Mouse (Mus musculus): ENCODE data around the gene Otx2.

DNA sequence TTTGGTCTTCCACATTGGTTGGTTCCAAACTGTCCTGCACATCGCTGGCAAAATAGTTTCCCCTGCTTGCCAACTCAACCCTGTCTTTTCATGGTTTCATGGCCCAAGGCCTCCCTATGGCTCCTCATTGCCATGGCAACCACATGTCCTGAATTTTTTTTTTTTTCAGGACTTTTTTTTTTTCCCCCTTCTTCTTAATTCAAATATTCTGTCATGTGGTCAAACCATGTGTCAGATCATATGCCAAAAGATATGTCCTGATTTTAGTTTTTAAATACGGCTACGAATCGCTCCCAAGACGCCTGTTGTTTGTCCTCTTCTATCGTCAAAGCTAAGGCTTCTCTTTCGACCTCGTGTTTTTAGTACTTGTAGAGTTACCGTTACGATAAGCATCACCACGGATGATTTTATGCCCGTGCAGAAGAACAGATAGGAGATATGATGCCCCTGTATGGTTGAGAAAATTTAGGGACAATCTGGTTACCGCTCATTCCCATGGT is 37.3 kb upstream of the Otx2 start:
- TF ChIP-seq POLR2A (IDR thresholded peaks at IDR 0.05; ENCODE audit: low read depth, low read length) (no peak), CTCF (conservative IDR thresholded peaks at IDR 0.05; ENCODE audit: insufficient read depth, insufficient read length, low read depth, low read length) (no peak)

Measured in kidney, adult 2 months (tissue).